Mouse (Mus musculus): ENCODE results near the gene Erv3. TPM values are rescaled to one million over a fixed set of nuclear protein-coding genes. Genes with fewer than 3 reads are reported as not detected.
"Not testable (repeated sequence)": the region's sequence is repeated elsewhere in the genome, so short reads cannot be mapped to it uniquely, and the experiment has no call there.

Gene Erv3
- polyA plus RNA-seq, 1 experiment = not detected

- no peaks in the 10 kb centered on the region for H3K4me1 ChIP-seq (ENCODE audit: control insufficient read depth, insufficient read depth, low read length)
- H3K4me3 ChIP-seq (ENCODE audit: insufficient read depth, low read length) = no peak overlapping the region
- H3K27ac ChIP-seq (ENCODE audit: insufficient read depth, low read depth, low read length) = no peak overlapping the region
- no peak for TF ChIP-seq POLR2A (IDR thresholded peaks at IDR 0.05; ENCODE audit: borderline replicate concordance, low read depth, low read length)
- TF ChIP-seq CTCF (IDR thresholded peaks at IDR 0.05; ENCODE audit: low read depth, low read length) = no peak
These were observed 11.8 kb downstream of the Erv3 start for GRCm38 (mm10) chr2:131847501-131848359.

DNA sequence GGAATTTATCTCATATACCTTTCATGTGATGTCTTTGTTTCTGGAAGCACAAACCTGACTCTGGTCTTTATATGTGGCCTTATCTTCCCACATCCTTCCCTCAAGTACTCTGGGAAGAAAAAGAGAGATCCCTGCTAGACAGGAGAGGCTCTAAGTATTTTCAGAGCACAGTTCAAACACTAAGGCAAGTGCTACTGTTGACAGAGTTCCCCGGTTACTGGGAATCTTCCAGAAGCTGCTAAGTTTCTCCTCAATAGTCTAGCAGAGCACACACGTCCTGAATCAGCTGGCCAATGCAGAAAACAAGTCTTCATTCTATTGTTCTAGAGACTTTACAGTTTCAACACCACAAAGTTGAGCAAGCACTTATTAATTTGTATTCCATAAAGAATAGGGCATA lies 12.7 kb downstream of the Erv3 start:
- TF ChIP-seq POLR2A (IDR thresholded peaks at IDR 0.05; ENCODE audit: borderline replicate concordance, low read depth, low read length) = no peak
- no peak for TF ChIP-seq CTCF (IDR thresholded peaks at IDR 0.05; ENCODE audit: low read depth, low read length)
- no peak overlapping the region for H3K27ac ChIP-seq (ENCODE audit: insufficient read depth, low read depth, low read length)
- no peak overlapping the region for H3K4me3 ChIP-seq (ENCODE audit: insufficient read depth, low read length)
- no peaks in the 10 kb centered on the region for H3K4me1 ChIP-seq (ENCODE audit: control insufficient read depth, insufficient read depth, low read length)

GRCm38 (mm10) chr2:131846132-131846710 lies 13.3 kb downstream of the Erv3 start:
- TF ChIP-seq CTCF (IDR thresholded peaks at IDR 0.05; ENCODE audit: low read depth, low read length) = no peak
- TF ChIP-seq POLR2A (IDR thresholded peaks at IDR 0.05; ENCODE audit: borderline replicate concordance, low read depth, low read length) = no peak
- H3K4me3 ChIP-seq (ENCODE audit: insufficient read depth, low read length) = no peak overlapping the region
- H3K27ac ChIP-seq (ENCODE audit: insufficient read depth, low read depth, low read length) = no peak overlapping the region
- H3K4me1 ChIP-seq (ENCODE audit: control insufficient read depth, insufficient read depth, low read length) = no peaks in the 10 kb centered on the region

GRCm38 (mm10) chr2:131845671-131846070 lies 13.9 kb downstream of the Erv3 start:
- TF ChIP-seq CTCF (IDR thresholded peaks at IDR 0.05; ENCODE audit: low read depth, low read length) = no peak
- TF ChIP-seq POLR2A (IDR thresholded peaks at IDR 0.05; ENCODE audit: borderline replicate concordance, low read depth, low read length) = no peak
- no peaks in the 10 kb centered on the region for H3K4me1 ChIP-seq (ENCODE audit: control insufficient read depth, insufficient read depth, low read length)

GRCm38 (mm10) chr2:131842568-131842967 lies 17.0 kb downstream of the Erv3 start:
- H3K4me3 ChIP-seq (ENCODE audit: insufficient read depth, low read length) = no peak overlapping the region
- no peaks in the 10 kb centered on the region for H3K4me1 ChIP-seq (ENCODE audit: control insufficient read depth, insufficient read depth, low read length)
- no peak overlapping the region for H3K27ac ChIP-seq (ENCODE audit: insufficient read depth, low read depth, low read length)
- TF ChIP-seq CTCF (IDR thresholded peaks at IDR 0.05; ENCODE audit: low read depth, low read length) (no peak), POLR2A (IDR thresholded peaks at IDR 0.05; ENCODE audit: borderline replicate concordance, low read depth, low read length) (no peak)

More at GRCm38 (mm10) chr2:131845671-131846070, 13.9 kb downstream of the Erv3 start:
- Histone ChIP-seq H3K4me3 (ENCODE audit: insufficient read depth, low read length) (no peak overlapping the region), H3K27ac (ENCODE audit: insufficient read depth, low read depth, low read length) (no peak overlapping the region)

DNA sequence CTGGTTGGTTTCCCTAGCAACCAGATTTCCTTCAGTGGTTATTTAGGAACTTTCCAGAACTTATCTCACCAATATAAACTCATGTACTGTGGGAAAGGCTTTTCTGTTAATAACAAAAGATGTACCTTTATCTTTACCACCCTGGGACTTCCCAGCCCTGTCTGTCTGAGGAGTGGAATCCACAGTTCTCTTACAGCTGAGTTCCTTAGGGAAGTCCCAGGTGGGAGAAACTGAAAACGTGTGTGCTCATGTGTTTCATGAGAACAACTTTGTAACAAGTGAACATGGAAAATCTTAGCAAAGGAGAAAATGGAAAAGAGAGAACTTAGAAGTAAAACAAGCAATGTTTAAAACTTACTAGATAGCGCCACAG lies 18.2 kb downstream of the Erv3 start:
- Histone ChIP-seq H3K4me1 (ENCODE audit: control insufficient read depth, insufficient read depth, low read length) (no peaks in the 10 kb centered on the region), H3K4me3 (ENCODE audit: insufficient read depth, low read length) (no peak overlapping the region), H3K27ac (ENCODE audit: insufficient read depth, low read depth, low read length) (no peak overlapping the region)
- TF ChIP-seq POLR2A (IDR thresholded peaks at IDR 0.05; ENCODE audit: borderline replicate concordance, low read depth, low read length) (no peak), CTCF (IDR thresholded peaks at IDR 0.05; ENCODE audit: low read depth, low read length) (no peak)

GRCm38 (mm10) chr2:131840611-131841320 lies 18.8 kb downstream of the Erv3 start:
- Histone ChIP-seq H3K4me1 (ENCODE audit: control insufficient read depth, insufficient read depth, low read length) (no peaks in the 10 kb centered on the region), H3K27ac (ENCODE audit: insufficient read depth, low read depth, low read length) (no peak overlapping the region), H3K4me3 (ENCODE audit: insufficient read depth, low read length) (no peak overlapping the region)
- TF ChIP-seq CTCF (IDR thresholded peaks at IDR 0.05; ENCODE audit: low read depth, low read length) (no peak), POLR2A (IDR thresholded peaks at IDR 0.05; ENCODE audit: borderline replicate concordance, low read depth, low read length) (no peak)

DNA sequence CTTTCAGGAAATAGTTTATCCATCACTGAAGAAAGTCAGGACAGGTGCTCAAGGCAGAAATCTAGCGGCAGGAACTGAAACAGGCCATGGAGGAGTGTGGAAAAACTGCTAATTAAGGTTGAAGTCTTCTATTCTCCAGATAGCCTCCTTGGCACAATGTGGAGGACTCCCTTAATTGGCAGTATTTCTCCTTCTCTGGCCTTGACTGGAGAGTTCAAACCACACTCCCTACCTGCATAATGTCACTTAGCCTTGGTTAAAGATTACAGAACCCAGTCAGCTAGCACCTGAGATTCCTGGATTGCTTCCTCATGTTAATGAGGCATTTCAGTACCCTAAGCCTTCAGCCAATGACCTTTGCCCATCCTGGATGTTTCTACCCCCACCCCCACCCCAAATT lies 25.3 kb downstream of the Erv3 start:
- Histone ChIP-seq H3K27ac (ENCODE audit: insufficient read depth, low read depth, low read length) (no peak overlapping the region), H3K4me3 (ENCODE audit: insufficient read depth, low read length) (no peak overlapping the region), H3K4me1 (ENCODE audit: control insufficient read depth, insufficient read depth, low read length) (no peaks in the 10 kb centered on the region)
- TF ChIP-seq CTCF (IDR thresholded peaks at IDR 0.05; ENCODE audit: low read depth, low read length) (no peak), POLR2A (IDR thresholded peaks at IDR 0.05; ENCODE audit: borderline replicate concordance, low read depth, low read length) (no peak)

DNA sequence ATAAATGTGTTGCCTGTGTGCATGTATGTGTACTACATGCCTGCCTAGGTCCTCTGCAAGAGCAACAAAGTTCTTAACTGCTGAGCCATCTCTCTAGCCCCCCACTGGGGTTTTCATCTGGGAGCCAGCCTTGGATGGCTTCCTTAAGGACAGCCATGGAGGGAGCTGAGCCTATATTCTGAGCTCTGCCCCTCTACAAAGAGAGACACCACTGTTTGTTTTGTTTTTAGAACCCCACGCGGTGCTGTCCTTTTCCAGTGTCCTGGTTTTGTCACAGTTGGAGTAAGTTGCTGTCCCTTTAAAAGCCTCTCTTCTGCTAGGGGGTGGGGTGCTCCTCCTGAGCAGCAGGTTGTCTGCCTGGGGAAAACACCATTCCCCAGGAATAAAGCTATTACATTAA lies 27.7 kb downstream of the Erv3 start:
- H3K4me1 ChIP-seq (ENCODE audit: control insufficient read depth, insufficient read depth, low read length) = no peaks in the 10 kb centered on the region
- H3K27ac ChIP-seq (ENCODE audit: insufficient read depth, low read depth, low read length) = no peak overlapping the region
- no peak for TF ChIP-seq POLR2A (IDR thresholded peaks at IDR 0.05; ENCODE audit: borderline replicate concordance, low read depth, low read length)
- no peak overlapping the region for H3K4me3 ChIP-seq (ENCODE audit: insufficient read depth, low read length)

DNA sequence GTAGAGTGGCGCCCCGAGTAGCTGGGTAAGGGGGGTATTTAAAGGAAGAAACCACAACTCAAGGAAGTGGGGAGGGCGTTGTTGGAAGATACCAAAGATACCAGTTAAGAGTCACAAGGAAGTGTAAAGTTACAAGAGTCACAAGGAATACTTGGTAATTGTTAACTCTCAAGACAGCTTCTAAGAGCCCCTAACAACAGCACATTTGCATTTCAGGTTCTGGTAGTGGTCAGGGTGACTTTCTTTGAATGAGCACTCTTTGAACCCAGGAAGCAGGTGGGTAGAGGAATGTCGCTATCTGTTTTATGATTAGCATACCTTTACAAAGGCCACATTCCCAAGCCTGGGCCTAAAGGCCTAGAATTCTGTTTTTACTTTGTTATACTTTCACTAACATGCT lies 28.6 kb downstream of the Erv3 start:
- not testable (repeated sequence) for H3K27ac ChIP-seq (ENCODE audit: insufficient read depth, low read depth, low read length); H3K4me3 ChIP-seq (ENCODE audit: insufficient read depth, low read length); H3K4me1 ChIP-seq (ENCODE audit: control insufficient read depth, insufficient read depth, low read length)

All from bone marrow macrophage, adult 2 months (primary cell).